Mouse (Mus musculus) forebrain, embryonic 14.5 days (tissue): Measurements from ENCODE around the gene Tufm. TPM values are rescaled to one million over a fixed set of nuclear protein-coding genes. Genes with fewer than 3 reads are reported as not detected.
A peak's percentile ranks its signal among the peaks of the same experiment; 100 is the strongest.

Experiments
- ATAC-seq: fragments of 200-750 bp; cut with Nextera tagmentation; 2 replicates; pipeline ENCODE4 v1.8.0; 2017; ENCODE audit warnings: mild to moderate bottlenecking, moderate library complexity
- DNase-seq: peaks from one replicate; pipeline ENCODE4 v3.0.0-alpha.2; 2015; ENCODE audit warnings: low spot score
- H3K27ac ChIP-seq: fragments of 300-500 bp; sonication (generic); 2 replicates; pipeline ENCODE4 v1.5.1; 2014; ENCODE audit warnings: low read depth, mild to moderate bottlenecking, control low read depth, low read length, moderate library complexity
- H3K27me3 ChIP-seq: fragments of 300-500 bp; sonication (generic); replicated peaks from 2 replicates; pipeline ENCODE4 v1.6.1; 2014; ENCODE audit warnings: low read length, control low read depth, mixed read lengths; ENCODE audit not compliant: control insufficient read depth, insufficient read depth
- H3K36me3 ChIP-seq: fragments of 300-500 bp; sonication (generic); 2 replicates; pipeline ENCODE4 v1.6.1; 2014; ENCODE audit warnings: low read length, control low read depth; ENCODE audit not compliant: control insufficient read depth, insufficient read depth
- H3K4me1 ChIP-seq: fragments of 300-500 bp; sonication (generic); 2 replicates; pipeline ENCODE4 v1.6.1; 2014; ENCODE audit warnings: antibody characterized with exemption, low read length, control low read depth; ENCODE audit not compliant: control insufficient read depth, insufficient read depth
- H3K4me2 ChIP-seq: fragments of 300-500 bp; sonication (generic); 2 replicates; pipeline ENCODE4 v1.6.1; 2014; ENCODE audit warnings: mild to moderate bottlenecking, control low read depth, low read length
- H3K4me3 ChIP-seq: fragments of 300-500 bp; sonication (generic); 2 replicates; pipeline ENCODE4 v1.5.1; 2014; ENCODE audit warnings: low read depth, low read length, control low read depth
- H3K9ac ChIP-seq: fragments of 300-500 bp; sonication (generic); 2 replicates; pipeline ENCODE4 v1.6.1; 2014; ENCODE audit warnings: mild to moderate bottlenecking, low read length, control low read depth, moderate library complexity
- H3K9me3 ChIP-seq: fragments of 300-500 bp; sonication (generic); replicated peaks from 2 replicates; pipeline ENCODE4 v1.6.1; 2016; ENCODE audit warnings: low read length, control low read depth, mixed read lengths; ENCODE audit not compliant: control insufficient read depth
- WGBS: fragments of 180-500 bp; shearing (Covaris S2); extraction: QIAGEN DNeasy Blood & Tissue Kit; methylation state at CpG from one replicate; pipeline ENCODE4 v1.1.7; 2014; 5-methylcytosine and 5-hydroxymethylcytosine counted together
- polyA plus RNA-seq: library from polyadenylated mRNA; unstranded; fragments of >200 nt; fragmentation: Nextera tagmentation; extraction: Ambion mirVana; gene quantifications from 2 replicates; pipeline ENCODE4 v1.2.1, GENCODE M21; 2014

Gene Tufm
- polyA plus RNA-seq, 1 experiment from 2014 or later: 135 TPM

DNA sequence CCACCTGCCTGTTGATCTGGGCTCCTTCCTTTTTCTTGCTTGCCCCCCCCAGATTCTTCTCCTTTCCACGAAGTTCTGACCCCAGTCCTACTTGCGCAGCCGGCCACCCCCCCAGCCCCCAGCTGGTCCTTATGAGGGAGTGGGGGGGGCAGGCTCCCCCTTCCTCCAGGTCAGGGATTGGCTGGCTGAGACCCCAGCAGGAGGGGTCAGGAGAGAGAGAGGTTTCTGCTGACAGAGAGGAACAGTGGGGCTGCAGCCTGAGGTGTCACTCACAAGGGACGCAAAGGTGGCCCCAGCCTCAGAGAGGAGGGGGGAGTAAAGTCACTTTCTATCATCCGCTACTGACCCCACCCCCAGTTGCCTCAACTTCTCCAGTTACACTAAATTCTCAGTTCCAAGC lies 24.2 kb upstream of the Tufm start, which contains the start of gene Atp2a1:
TSS of gene Atp2a1 (minus strand) at position 105 of the 400 bp plus-strand sequence.
- H3K27me3 ChIP-seq: no peaks in the 10 kb centered on the region
- H3K9me3 ChIP-seq: no peaks in the 10 kb centered on the region
- H3K9ac ChIP-seq: no peak within 1 kb of the TSS
- no peaks in the 10 kb centered on the region for H3K4me1 ChIP-seq
- H3K36me3 ChIP-seq: peaks cover 19% of the 10 kb centered on the region
- no peak within 1 kb of the TSS for H3K4me2 ChIP-seq
- no peak within 1 kb of the TSS for H3K27ac ChIP-seq
- no peak for ATAC-seq
- no peak for DNase-seq
- H3K4me3 ChIP-seq: no peak within 1 kb of the TSS
- 58% methylated on average over 5 of the region's 5 CpGs for WGBS

DNA sequence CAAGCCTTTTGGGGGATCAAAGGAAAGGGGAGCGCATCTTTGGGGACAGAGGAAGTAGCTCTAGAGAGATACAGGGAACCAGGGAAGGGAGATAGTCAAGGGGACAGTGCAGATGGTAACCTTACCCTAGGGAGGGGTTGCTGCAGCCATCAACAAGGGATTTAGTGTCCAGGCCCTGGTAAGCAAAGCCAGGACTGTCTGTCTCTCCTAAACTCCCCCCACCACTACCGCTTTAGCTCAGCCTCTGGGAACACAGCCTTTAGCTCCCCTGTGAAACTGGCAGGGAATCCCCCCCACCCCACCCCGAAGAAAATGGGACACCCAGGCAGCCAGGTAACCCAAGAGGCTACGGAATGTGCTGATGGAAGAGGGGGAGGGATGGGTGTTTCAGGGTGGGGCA lies 23.6 kb upstream of the Tufm start:
- no peak overlapping the region for H3K4me2 ChIP-seq
- no peak overlapping the region for H3K4me3 ChIP-seq
- no peaks in the 10 kb centered on the region for H3K4me1 ChIP-seq
- no peaks in the 10 kb centered on the region for H3K9me3 ChIP-seq
- ATAC-seq (no peak), DNase-seq (no peak)
- WGBS: 61% methylated on average over 4 of the region's 4 CpGs
- peaks cover 24% of the 10 kb centered on the region for H3K36me3 ChIP-seq
- no peak overlapping the region for H3K27ac ChIP-seq
- no peaks in the 10 kb centered on the region for H3K27me3 ChIP-seq
- H3K9ac ChIP-seq: no peak overlapping the region

DNA sequence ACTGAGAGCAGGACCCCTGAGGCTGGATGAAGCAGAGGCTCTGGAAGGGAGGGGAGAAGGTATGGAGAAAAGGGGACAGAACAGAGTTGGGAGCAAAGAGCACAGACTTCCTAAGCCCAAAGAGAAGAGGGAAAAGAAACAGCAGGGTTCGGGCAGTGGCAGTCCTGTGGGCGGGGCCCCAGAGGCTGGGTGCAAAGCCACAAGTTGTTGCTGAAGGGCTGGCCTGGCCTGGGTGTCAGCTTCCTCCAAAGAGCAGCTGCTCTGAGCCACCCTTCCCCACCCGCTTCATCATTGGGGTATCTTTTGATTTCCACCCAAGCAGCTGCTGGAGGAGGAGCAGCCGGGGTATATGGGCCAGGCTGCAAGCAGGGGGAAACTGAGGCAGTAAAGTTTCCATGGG lies 23.0 kb upstream of the Tufm start:
- no peak for ATAC-seq
- no peak overlapping the region for H3K27ac ChIP-seq

DNA sequence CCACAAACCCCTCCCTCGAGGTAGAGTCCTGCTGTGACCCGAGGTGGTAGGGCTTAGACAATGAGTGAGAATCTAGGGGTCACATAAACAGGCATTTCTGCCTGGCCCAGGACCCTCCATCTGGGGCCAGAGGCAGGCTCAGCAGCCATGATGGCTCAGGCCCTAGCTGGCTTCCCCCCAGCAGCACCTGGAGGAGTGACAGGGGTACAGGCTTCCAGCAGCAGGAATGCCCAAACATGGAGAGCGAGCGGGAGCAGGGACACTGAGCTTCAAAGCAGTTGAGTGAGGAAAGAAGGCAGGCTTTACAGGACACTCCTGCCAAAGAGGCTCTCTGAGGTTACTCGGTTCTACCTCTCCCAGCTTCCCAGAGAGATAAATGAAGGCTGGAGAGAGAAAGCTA lies 22.3 kb upstream of the Tufm start:
- Histone ChIP-seq H3K4me1 (no peaks in the 10 kb centered on the region), H3K9ac (no peak overlapping the region), H3K27ac (no peak overlapping the region), H3K4me3 (no peak overlapping the region), H3K36me3 (peaks cover 37% of the 10 kb centered on the region), H3K27me3 (no peaks in the 10 kb centered on the region), H3K9me3 (no peaks in the 10 kb centered on the region), H3K4me2 (no peak overlapping the region)
- WGBS: 49% methylated on average over 5 of the region's 5 CpGs
- DNase-seq (no peak), ATAC-seq (no peak)

More for the DNA sequence above, 23.0 kb upstream of the Tufm start:
- H3K27me3 ChIP-seq: no peaks in the 10 kb centered on the region
- no peak overlapping the region for H3K9ac ChIP-seq
- peaks cover 30% of the 10 kb centered on the region for H3K36me3 ChIP-seq
- no peaks in the 10 kb centered on the region for H3K4me1 ChIP-seq
- H3K9me3 ChIP-seq: no peaks in the 10 kb centered on the region
- 67% methylated on average over 4 of the region's 4 CpGs for WGBS
- H3K4me3 ChIP-seq: no peak overlapping the region
- H3K4me2 ChIP-seq: no peak overlapping the region
- DNase-seq: no peak

DNA sequence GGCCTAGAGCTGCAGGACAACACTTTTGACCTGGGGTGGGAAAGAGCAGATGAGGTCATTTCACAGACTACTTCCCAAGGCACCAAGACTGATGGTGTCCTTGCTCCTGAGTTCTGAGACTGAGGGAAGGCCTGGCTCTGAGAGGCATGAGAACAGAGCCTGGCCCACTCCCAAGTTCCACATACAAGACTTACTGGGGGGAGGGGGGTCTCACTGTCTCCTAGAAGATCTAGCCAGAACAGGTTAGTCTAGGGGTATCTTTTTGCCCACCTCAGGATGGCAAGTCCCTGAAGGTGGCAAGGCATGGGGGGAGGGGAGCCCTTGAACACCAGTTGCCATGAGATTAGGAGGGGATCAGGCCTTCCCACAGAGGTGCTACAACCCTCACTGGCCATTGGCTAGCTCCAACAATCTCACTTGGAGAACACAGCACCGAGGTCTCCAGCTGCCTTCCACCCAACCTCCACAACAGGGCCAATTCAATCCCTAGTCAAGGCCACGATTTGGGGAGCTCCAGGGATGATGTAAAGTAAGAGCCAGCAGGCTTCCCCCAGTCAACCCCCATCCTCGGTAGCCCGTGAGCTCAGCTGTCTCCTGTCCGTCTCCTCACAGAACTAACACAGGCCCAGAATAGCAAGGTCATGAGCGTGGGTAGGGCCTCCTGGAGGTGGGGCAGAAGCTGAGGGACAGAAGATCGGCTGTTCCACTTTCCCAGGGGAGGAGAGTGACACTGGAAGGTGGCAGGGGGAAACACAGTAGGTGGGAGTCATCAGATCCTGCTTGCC lies 21.7 kb upstream of the Tufm start:
- 63% methylated on average over 7 of the region's 7 CpGs for WGBS
- no peak for DNase-seq

DNA sequence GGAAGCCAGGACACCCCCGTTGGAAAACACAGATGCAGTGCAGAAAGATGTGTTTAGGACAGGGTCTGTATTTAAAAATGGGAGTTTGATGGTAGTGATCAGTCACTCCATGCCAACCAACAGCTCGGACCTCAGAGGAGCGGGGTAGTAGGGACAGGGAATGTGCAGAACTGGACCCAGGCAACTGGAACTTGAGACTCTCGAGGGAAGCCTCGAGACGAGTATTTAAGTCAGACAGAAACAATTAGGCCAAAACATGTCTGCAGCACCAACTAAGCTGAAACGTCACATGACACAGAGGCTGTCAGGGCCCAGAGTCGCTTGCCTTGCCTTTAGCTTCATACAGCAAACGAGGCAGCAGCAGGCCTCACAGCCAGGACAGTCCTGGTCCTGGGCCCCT lies 21.0 kb upstream of the Tufm start:
- DNase-seq: no peak
- peaks cover 48% of the 10 kb centered on the region for H3K36me3 ChIP-seq

More for the DNA sequence above, 21.7 kb upstream of the Tufm start:
- Histone ChIP-seq H3K4me3 (no peak overlapping the region), H3K9ac (no peak overlapping the region), H3K4me2 (no peak overlapping the region), H3K27ac (no peak overlapping the region), H3K27me3 (no peaks in the 10 kb centered on the region), H3K4me1 (no peaks in the 10 kb centered on the region), H3K9me3 (no peaks in the 10 kb centered on the region), H3K36me3 (peaks cover 41% of the 10 kb centered on the region)
- ATAC-seq: no peak

DNA sequence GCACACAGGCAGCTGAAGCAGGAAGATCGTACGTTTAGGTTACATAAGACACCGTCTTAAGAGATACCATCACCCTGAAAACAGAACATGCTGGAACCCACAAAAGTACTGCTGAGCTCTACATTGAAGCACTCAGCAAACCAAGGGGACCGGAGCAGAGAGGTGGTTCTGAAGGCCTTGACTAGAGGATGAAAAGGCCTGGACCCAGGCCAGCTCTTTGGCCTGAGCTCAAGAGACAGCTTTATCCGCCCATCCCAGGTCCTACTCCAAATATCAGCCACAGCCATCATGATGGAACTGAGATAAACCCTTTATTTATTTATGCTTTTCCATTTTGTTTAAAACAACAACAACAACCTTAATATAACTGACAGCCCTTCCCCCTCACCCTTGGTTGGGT lies 20.5 kb upstream of the Tufm start:
- ATAC-seq: no peak
- Histone ChIP-seq H3K27me3 (no peaks in the 10 kb centered on the region), H3K4me3 (no peak overlapping the region), H3K9me3 (no peaks in the 10 kb centered on the region), H3K4me2 (no peak overlapping the region), H3K36me3 (peaks cover 54% of the 10 kb centered on the region), H3K27ac (no peak overlapping the region), H3K4me1 (no peaks in the 10 kb centered on the region), H3K9ac (no peak overlapping the region)
- WGBS: 91% methylated on average over 5 of the region's 5 CpGs
- no peak for DNase-seq

More for the DNA sequence above, 21.0 kb upstream of the Tufm start:
- Histone ChIP-seq H3K27ac (no peak overlapping the region), H3K27me3 (no peaks in the 10 kb centered on the region), H3K4me3 (no peak overlapping the region), H3K4me2 (no peak overlapping the region), H3K9me3 (no peaks in the 10 kb centered on the region), H3K9ac (no peak overlapping the region), H3K4me1 (no peaks in the 10 kb centered on the region)
- 74% methylated on average over 9 of the region's 9 CpGs for WGBS
- ATAC-seq: no peak

DNA sequence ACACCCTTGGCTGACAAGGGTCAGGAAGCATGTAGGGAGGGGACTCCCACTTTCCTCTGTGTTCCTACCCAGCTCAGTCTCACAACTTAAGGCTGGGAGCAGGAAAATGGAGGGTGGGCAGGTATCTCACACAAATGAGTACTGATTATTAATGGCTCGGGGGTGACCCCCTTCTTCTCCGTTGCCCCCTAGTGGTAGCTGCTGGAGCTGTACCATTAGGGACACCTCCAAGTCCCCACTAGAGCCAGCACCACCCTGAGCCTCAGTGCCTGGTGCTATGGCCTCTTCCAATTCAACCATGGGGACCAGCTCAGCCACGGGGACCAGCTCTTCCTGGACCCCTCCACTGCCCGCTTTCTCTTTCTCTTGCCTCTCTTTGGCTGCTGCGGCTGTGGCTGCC lies 19.9 kb upstream of the Tufm start:
- Histone ChIP-seq H3K4me3 (no peak overlapping the region), H3K4me1 (no peaks in the 10 kb centered on the region), H3K27me3 (no peaks in the 10 kb centered on the region), H3K4me2 (no peak overlapping the region), H3K27ac (no peak overlapping the region), H3K9ac (no peak overlapping the region), H3K36me3 (peaks cover 59% of the 10 kb centered on the region), H3K9me3 (no peaks in the 10 kb centered on the region)
- ATAC-seq (no peak), DNase-seq (peak; percentile 27)
- 64% methylated on average over 5 of the region's 5 CpGs for WGBS

DNA sequence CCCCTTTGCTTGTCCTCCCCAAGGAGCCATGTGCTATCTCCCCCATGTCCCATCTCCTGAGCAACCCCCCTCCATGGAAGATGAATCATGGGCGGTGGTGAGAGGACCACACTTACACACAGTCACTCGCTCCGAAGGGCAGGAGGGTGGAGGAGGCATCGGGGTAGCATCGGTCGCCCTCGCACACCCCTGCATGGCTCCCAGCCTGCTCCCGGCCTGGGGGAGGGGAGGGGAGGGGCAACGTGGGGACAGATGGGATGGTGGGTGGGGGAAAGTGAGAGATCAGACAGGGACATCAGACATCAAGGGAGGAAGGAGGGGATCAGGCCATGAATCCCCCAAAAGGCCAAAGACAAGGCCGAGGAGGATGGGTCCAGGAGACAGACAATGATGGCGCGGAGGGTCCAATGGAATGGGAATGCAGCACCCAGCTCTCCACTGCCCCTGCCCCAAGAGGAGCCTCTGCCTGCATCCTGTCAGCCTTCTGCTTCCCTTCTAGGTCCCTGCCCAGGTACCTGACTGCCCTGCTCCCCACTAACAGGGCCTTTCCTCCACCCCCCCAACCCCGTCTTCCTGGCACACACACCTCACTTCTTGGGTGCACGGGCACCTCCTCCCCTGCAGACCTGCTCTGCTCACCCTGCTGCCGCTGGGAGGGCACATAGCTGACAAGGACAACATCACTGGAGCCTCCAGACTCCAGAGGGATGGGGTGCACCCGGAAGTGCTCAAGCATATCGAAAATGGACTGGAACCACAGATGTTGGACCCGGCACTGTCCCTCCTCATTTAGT lies 19.1 kb upstream of the Tufm start:
- no peak for DNase-seq
- no peak overlapping the region for H3K4me3 ChIP-seq
- ATAC-seq: no peak
- no peaks in the 10 kb centered on the region for H3K9me3 ChIP-seq
- H3K4me2 ChIP-seq: no peak overlapping the region
- H3K36me3 ChIP-seq: peaks cover 66% of the 10 kb centered on the region
- H3K9ac ChIP-seq: no peak overlapping the region
- no peak overlapping the region for H3K27ac ChIP-seq
- H3K27me3 ChIP-seq: no peaks in the 10 kb centered on the region
- 94% methylated on average over 18 of the region's 18 CpGs for WGBS
- no peaks in the 10 kb centered on the region for H3K4me1 ChIP-seq
